Mouse (Mus musculus) layer of hippocampus, adult 9-10 months (tissue): Measurements from ENCODE around the gene Gm20388.

ENCODE experiments used
- DNase-seq: peaks from one replicate; pipeline ENCODE4 v3.0.0; 2022; ENCODE audit warnings: low spot score

The Gm20388 gene

DNA sequence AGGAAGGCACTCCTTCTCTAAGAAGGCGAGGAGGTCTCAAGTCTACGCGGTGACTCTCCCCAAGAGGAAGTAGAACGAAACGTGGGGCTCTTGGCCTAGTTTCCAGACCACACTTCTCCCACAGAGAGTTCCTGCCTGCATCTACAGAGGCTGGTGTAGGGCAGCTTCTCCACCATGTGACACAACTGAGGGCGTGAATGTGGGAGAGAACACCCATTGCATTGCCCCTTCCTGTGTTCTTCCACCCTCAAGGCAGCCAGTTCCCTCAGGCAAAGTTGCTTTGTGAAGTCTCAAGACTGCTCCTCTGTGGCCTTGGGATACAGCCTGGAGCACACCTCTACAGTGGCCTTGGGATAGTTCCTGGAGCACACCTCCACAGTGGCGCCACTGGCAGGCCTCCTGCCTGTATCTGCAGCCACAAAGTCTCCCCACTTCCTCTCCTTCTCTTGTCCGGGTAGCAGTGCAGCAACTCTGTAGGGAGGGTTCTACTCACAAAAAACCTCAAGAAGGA, 2563.3 kb downstream of the Gm20388 start:
- DNase-seq: no peak

- no peak for DNase-seq
Observed at GRCm38 (mm10) chr8:122474951-122475560, 2564.4 kb downstream of the Gm20388 start.

DNA sequence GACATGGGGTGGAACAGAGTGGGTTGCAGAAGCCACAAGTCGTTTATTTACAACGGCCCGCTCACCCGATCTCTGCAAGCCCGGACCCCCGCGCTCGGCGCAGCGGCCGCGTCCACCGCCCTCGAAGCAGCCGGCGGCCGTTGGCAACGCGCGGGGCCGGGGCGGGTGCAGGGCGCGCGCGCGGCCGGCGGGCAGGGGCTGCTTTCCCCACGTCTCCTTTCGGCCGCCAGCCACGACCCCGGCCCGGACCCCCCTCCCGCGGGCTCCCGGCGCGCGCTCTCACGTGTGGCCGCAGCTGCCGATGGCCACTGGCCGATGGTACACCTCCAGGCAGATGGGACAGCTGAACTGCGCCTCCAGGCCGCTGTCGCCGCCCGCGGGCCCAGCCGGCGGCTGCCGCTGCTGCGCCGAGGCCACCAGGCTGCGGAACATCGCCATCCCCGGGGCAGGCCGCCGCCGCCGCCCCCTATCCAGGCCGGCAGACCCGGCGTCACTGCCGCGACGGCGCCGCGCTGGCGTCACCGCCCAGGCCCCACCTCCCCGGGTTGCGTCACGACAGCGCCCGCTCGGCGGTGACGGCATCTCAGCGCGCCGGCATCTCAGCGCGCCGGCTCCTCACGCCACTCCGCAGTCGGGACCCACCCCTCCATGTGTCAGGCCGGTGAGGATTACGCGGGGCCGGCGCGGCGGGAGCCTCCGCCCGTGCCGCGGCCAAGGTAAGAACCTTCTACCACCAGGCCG, 2565.1 kb downstream of the Gm20388 start, which contains the start of the genes Rnf166 and Ctu2:
Rnf166 (minus strand) TSS at position 485 of the 741 bp plus-strand sequence.
Ctu2 (plus strand) TSS at position 564 of the 741 bp plus-strand sequence.
- peak; percentile 64 for DNase-seq

GRCm38 (mm10) chr8:122482448-122482847, 2571.8 kb downstream of the Gm20388 start:
- DNase-seq: no peak

DNA sequence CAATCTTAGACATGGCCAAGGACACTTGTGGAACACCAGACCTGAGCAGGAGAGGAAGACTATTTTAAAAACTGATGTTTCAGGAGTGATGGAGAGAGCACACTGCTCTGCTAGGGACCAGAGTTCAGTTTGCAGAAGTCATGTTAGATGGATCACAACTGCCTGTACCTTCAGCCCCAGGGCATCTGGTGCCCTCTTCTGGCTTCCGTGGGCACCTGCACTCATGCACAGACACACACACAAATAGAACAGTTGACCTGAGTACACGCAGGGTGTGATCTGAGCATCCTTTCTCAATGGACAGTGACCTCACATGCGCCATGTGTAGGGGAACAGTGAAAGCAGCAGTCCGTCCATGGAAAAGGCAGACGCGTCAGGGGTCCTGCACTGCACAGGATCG, 2573.2 kb downstream of the Gm20388 start:
- no peak for DNase-seq

GRCm38 (mm10) chr8:122484831-122485230, 2574.2 kb downstream of the Gm20388 start:
- no peak for DNase-seq

- DNase-seq: no peak
Observed at GRCm38 (mm10) chr8:122488387-122488786, 2577.7 kb downstream of the Gm20388 start.

- DNase-seq: no peak
Observed at GRCm38 (mm10) chr8:122497016-122497734, 2586.5 kb downstream of the Gm20388 start.

DNA sequence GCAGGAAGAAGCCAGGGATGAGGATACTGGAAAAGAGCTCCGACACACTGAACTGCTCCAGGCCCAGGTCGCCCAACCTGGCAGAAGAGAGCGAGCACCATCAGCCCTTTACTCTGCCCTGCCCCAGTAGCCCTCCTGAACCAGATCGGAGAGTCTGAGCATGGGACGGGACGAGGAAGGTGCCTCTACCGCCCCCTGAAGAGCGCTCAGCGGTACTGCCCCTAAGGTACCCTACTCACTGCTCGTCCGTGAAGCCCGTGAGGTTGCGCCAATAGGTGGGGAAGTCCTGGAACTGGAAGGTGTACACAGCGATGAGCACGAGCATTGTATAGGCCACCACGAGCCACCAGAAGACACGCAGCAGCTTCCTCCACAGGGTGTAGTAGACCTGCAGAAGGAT, 2587.3 kb downstream of the Gm20388 start:
- DNase-seq: no peak

- peak; percentile 61 for DNase-seq
Observed at GRCm38 (mm10) chr8:122500856-122501255, 2590.2 kb downstream of the Gm20388 start.

GRCm38 (mm10) chr8:122511552-122511951, 2600.9 kb downstream of the Gm20388 start:
- DNase-seq: no peak

GRCm38 (mm10) chr8:122512392-122512791, 2601.8 kb downstream of the Gm20388 start:
- DNase-seq: no peak

DNA sequence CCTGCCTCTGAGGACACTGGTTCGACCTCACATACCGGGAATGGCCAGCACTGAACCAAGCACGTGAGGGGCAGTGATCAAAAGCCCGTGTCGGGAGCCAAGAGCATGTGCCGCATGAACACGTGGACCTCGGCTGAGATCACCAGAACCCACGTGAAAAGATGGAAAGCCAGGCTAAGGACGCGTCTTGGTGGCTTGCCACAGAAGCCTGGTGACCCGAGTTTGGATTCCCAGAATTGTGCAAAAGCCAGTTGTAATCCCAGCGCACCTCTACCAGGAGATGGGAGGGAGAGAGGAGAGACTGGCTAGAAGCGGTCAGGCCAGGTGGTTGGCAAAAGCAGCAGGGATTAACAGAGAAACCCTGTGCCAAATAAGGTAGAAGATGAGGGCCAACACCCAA, 2605.1 kb downstream of the Gm20388 start:
- DNase-seq: no peak

DNA sequence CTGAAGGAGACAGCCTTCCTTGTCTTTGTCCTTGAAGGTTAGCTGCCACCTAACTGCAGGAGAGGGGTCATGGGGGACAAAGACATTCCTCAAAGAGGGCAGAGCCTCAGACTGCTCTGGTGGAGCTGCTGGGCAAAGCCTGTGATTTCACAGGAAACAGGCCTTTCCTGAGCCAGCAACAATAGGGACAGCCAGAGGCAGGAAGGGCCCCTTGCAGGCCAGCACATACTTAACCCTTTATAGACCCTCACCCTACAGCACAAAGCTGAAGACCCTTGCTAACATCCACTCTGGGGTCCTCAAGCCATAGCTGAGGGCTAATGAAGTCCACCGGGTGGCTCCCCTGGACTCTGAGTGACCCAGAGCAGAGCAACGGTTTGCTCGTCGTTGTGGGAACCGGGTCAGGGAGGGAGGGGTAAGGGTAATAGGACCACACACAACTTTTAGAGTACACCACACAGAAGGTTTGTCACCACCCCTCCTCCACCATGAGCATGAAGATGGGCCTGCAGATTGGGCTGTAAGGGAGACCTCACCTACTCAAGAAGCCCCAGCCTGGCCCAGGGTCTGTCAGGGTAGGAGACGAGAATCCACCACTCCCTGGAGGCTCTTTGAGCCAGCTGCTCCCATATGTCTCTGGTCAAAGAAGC, 2607.0 kb downstream of the Gm20388 start:
- DNase-seq: no peak

- no peak for DNase-seq
Observed at GRCm38 (mm10) chr8:122520611-122521010, 2610.0 kb downstream of the Gm20388 start.

DNA sequence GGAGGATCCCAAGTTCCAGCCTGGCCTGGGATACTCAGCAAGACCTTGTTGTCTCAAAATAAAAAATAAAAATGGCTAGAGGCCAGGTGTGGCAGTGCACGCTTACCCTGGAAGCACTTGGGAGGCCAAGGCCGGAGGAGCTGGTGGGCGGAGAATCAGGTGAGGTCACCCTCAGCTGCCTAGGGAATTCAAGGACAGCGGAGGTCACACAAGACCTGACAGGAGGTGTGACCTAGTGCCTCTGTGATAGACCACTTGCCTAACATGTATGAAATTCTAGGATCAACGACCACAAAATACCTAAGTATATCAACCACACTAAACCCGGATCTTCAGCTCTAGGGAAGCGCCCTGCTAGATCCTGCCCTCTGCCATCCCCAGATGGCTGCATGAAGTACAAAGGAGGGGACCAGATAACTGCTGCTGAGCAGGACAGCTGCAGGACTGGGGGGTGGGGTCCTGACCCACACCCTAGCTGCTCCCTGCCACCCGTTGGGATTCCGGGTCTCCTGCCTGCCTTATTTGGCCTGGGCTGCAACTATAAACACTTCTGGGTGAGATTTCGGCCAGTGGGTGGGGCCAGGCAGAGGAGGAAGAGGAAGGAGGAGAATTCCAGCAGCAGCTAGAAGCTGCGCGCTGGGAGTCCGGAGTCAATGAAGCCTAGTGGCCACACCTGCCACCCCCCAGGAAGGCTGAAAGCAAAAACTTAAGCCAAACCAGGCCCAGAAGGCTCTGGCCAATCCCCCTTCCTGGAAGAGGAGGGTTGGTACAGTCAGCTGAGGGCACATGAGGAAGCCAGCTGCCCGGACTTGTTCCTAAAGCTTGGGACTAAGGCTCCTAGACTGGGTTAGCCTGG, 2612.4 kb downstream of the Gm20388 start:
- no peak for DNase-seq

GRCm38 (mm10) chr8:122523652-122524360, 2613.2 kb downstream of the Gm20388 start:
- DNase-seq: no peak

GRCm38 (mm10) chr8:122524506-122524905, 2613.9 kb downstream of the Gm20388 start:
- no peak for DNase-seq

GRCm38 (mm10) chr8:122525004-122525403, 2614.4 kb downstream of the Gm20388 start:
- no peak for DNase-seq

DNA sequence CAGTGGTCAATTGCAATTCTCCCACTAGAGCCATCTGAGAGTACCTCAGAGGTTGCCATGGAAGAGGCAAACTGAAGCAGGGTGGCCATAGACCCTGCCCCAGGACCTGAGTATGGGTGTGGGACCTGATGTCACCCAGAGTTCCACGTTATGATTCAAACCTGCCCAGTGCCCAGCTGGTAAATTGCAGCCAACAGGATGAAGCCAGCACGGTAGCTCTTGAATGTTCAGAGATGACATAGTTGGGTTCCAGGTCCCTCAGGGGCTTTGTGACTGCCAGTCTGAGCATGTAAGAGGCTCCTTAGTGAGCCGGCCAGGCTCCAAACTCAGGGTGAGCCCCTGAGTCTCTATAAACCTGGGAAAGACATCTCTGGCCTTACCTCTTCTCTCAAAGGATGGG, 2615.4 kb downstream of the Gm20388 start:
- DNase-seq: no peak
